Mouse (Mus musculus) heart, adult 2 months (tissue): ENCODE results near the gene Parva. TPM values are rescaled to one million over a fixed set of nuclear protein-coding genes. Genes with fewer than 3 reads are reported as not detected.

Experiments used
- DNase-seq, 2 experiments: peaks; one replicate each; pipeline ENCODE4 v3.0.0; 2021
- H3K27ac ChIP-seq: fragments of 200-600 bp; 2 replicates; pipeline ENCODE4 v1.8.1; 2022
- H3K27me3 ChIP-seq: fragments of 200-500 bp; 2 replicates; pipeline ENCODE4 v1.6.1; 2012; ENCODE audit warnings: mild to moderate bottlenecking, low read length, inconsistent platforms, mixed read lengths; ENCODE audit not compliant: control insufficient read depth, insufficient read depth
- H3K36me3 ChIP-seq: fragments of 200-500 bp; 2 replicates; pipeline ENCODE4 v1.6.1; 2012; ENCODE audit warnings: low read length, inconsistent platforms; ENCODE audit not compliant: control insufficient read depth, insufficient read depth
- H3K4me1 ChIP-seq: fragments of 200-500 bp; 2 replicates; pipeline ENCODE4 v1.6.1; 2011; ENCODE audit warnings: low read length; ENCODE audit not compliant: control insufficient read depth, insufficient read depth
- H3K4me3 ChIP-seq: fragments of 200-600 bp; 2 replicates; pipeline ENCODE4 v1.8.1; 2022
- H3K79me2 ChIP-seq: fragments of 200-500 bp; replicated peaks from 2 replicates; pipeline ENCODE4 v1.6.1; 2012; ENCODE audit warnings: mild to moderate bottlenecking, inconsistent platforms, low read length, moderate library complexity, mixed read lengths; ENCODE audit not compliant: control insufficient read depth, insufficient read depth
- H3K9ac ChIP-seq: fragments of 200-500 bp; 2 replicates; pipeline ENCODE4 v1.6.1; 2012; ENCODE audit warnings: low read depth, mild to moderate bottlenecking, control low read depth, inconsistent platforms, low read length, mixed read lengths
- CTCF ChIP-seq: fragments of 200-600 bp; IDR thresholded peaks from 2 replicates; pipeline ENCODE4 v1.8.1; 2022; ENCODE audit warnings: antibody characterized with exemption, mild to moderate bottlenecking, moderate library complexity
- EP300 ChIP-seq: fragments of 200-500 bp; IDR thresholded peaks from 2 replicates; pipeline ENCODE4 v1.6.1; 2011; ENCODE audit warnings: low read depth, low read length, control low read depth; ENCODE audit not compliant: insufficient read depth
- POLR2A ChIP-seq: fragments of 200-500 bp; IDR thresholded peaks from 2 replicates; pipeline ENCODE4 v1.6.1; 2011; ENCODE audit warnings: mild to moderate bottlenecking, low read depth, low read length, control low read depth; ENCODE audit not compliant: insufficient read depth
- whole genome bisulfite sequencing: fragments of 180-500 bp; shearing (Covaris S2); methylation state at CpG from one replicate; pipeline ENCODE4 v1.1.7; 2018; 5-methylcytosine and 5-hydroxymethylcytosine counted together
- intact Hi-C: fragments of 180-260 bp; cut with DNase I; formaldehyde crosslinking; loops from one replicate; pipeline ENCODE4 v1.15.1; 2025
- polyA plus RNA-seq: library from polyadenylated mRNA; depleted of rRNA; stranded (reverse); fragments of >200 nt; gene quantifications from 2 replicates; pipeline ENCODE4 v1.2.3, GENCODE M21; 2012
- total RNA-seq, 2 experiments: library from RNA; stranded (reverse); gene quantifications; 2 replicates each; pipeline ENCODE4 v1.2.3; 2021

The Parva gene
- total and polyA plus RNA-seq, 3 experiments, result 30.7 to 45.5 (median 44.3) TPM

DNA sequence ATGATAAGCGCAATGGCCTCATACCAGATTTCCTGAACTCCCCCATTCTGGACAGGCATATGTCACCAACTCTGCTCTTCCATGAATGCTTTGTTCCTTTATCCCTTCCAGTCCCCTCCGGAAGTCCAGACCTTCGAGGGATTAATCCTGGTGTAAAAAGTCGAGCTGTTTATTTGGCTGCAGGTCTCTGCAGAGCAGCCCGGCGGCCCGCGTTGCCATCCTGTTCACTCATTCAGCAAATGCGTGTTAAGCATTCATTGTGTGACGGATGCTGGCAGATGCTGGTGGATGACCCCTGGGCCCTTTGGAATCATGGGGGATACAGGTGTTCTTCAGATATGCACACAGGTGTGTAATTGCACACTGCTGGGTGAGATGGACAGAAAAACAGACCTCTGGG, 98.9 kb downstream of the Parva start:
- Histone ChIP-seq H3K4me3 (no peak overlapping the region), H3K27me3 (no peaks in the 10 kb centered on the region), H3K9ac (no peak overlapping the region), H3K27ac (no peak overlapping the region), H3K36me3 (peaks cover 4% of the 10 kb centered on the region), H3K79me2 (peaks cover 2% of the 10 kb centered on the region; the same call in 1 of the 2 replicates), H3K4me1 (peaks cover 15% of the 10 kb centered on the region)
- WGBS, result 80% methylated on average over 10 of the region's 10 CpGs
- TF ChIP-seq EP300, result no peak
- TF ChIP-seq POLR2A, result no peak
- TF ChIP-seq CTCF, result no peak
- intact Hi-C loops, result no loop called here
- no peak for DNase-seq

GRCm38 (mm10) chr7:112527230-112527629, 99.9 kb downstream of the Parva start:
- 41% methylated on average over 4 of the region's 4 CpGs for WGBS
- intact Hi-C loops, result no loop called here
- peaks cover 15% of the 10 kb centered on the region for H3K4me1 ChIP-seq
- H3K36me3 ChIP-seq, result peaks cover 4% of the 10 kb centered on the region
- H3K4me3 ChIP-seq, result no peak overlapping the region
- H3K27ac ChIP-seq, result no peak overlapping the region; the same call in 1 of the 2 replicates
- no peak overlapping the region for H3K9ac ChIP-seq
- peaks cover 2% of the 10 kb centered on the region; the same call in 1 of the 2 replicates for H3K79me2 ChIP-seq
- TF ChIP-seq EP300 (peak; percentile 73; the same call in 1 of the 2 replicates), CTCF (no peak)
- peak; percentile 43 to 71 for DNase-seq
- no peaks in the 10 kb centered on the region for H3K27me3 ChIP-seq

DNA sequence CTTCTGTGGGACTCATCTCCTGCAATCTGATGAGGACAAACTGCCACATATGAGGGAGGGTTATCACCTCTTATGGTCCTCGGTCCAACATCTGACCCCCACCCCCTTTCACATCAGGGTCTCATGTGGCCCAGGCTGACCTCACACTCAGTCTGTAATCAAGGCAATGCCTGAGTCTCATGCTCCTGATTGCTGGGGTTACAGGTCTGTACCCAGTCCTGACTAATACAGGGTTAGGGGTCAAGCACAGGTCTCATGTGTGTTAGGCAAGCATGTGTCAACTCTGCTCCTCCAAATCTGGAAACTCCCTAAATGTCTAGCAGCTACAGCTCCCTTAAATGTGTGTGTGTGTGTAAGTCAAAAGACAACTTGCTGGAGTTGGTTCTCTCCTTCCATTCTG, 100.8 kb downstream of the Parva start:
- no peak for DNase-seq
- Histone ChIP-seq H3K4me3 (no peak overlapping the region), H3K27ac (no peak overlapping the region; the same call in 1 of the 2 replicates), H3K36me3 (peaks cover 4% of the 10 kb centered on the region), H3K9ac (no peak overlapping the region), H3K27me3 (no peaks in the 10 kb centered on the region), H3K79me2 (peaks cover 2% of the 10 kb centered on the region; the same call in 1 of the 2 replicates), H3K4me1 (peaks cover 15% of the 10 kb centered on the region)
- 93% methylated on average over 1 of the region's 1 CpGs for WGBS
- intact Hi-C loops, result no loop called here
- TF ChIP-seq EP300, result no peak

- 44% methylated on average over 6 of the region's 6 CpGs for WGBS
- no peak overlapping the region for H3K9ac ChIP-seq
- intact Hi-C loops, result no loop called here
- peak in 1 of 2 experiments; percentile 38 for DNase-seq
- TF ChIP-seq CTCF (no peak), POLR2A (no peak), EP300 (no peak)
- H3K27ac ChIP-seq, result no peak overlapping the region; the same call in 1 of the 2 replicates
- peaks cover under 1% of the 10 kb centered on the region; the same call in 1 of the 2 replicates for H3K79me2 ChIP-seq
- H3K4me1 ChIP-seq, result peaks cover 17% of the 10 kb centered on the region
- no peak overlapping the region for H3K4me3 ChIP-seq
- H3K27me3 ChIP-seq, result no peaks in the 10 kb centered on the region
- peaks cover 4% of the 10 kb centered on the region for H3K36me3 ChIP-seq
Observed at GRCm38 (mm10) chr7:112528582-112529360, 101.5 kb downstream of the Parva start.

GRCm38 (mm10) chr7:112530924-112531323, 103.6 kb downstream of the Parva start:
- WGBS, result 93% methylated on average over 5 of the region's 5 CpGs
- H3K36me3 ChIP-seq, result peaks cover 4% of the 10 kb centered on the region
- H3K27me3 ChIP-seq, result no peaks in the 10 kb centered on the region
- peaks cover 18% of the 10 kb centered on the region for H3K4me1 ChIP-seq
- no peak for DNase-seq
- H3K27ac ChIP-seq, result no peak overlapping the region
- H3K9ac ChIP-seq, result no peak overlapping the region
- no peak overlapping the region for H3K4me3 ChIP-seq
- TF ChIP-seq POLR2A, result no peak
- TF ChIP-seq EP300, result no peak
- no peak for TF ChIP-seq CTCF
- no peaks in the 10 kb centered on the region; the same call in 1 of the 2 replicates for H3K79me2 ChIP-seq
- intact Hi-C loops, result no loop called here

- Histone ChIP-seq H3K27me3 (no peaks in the 10 kb centered on the region), H3K36me3 (no peaks in the 10 kb centered on the region), H3K79me2 (no peaks in the 10 kb centered on the region; the same call in 1 of the 2 replicates), H3K4me3 (no peak overlapping the region), H3K9ac (no peak overlapping the region), H3K4me1 (peaks cover 3% of the 10 kb centered on the region), H3K27ac (no peak overlapping the region)
- no peak for DNase-seq
- WGBS, result 65% methylated on average over 3 of the region's 3 CpGs
- intact Hi-C loops, result no loop called here
- TF ChIP-seq POLR2A, result no peak
- no peak for TF ChIP-seq EP300
- no peak for TF ChIP-seq CTCF
Observed at GRCm38 (mm10) chr7:112534148-112534547, 106.8 kb downstream of the Parva start.
